Mouse (Mus musculus): ENCODE results near the gene Map3k5.

DNA sequence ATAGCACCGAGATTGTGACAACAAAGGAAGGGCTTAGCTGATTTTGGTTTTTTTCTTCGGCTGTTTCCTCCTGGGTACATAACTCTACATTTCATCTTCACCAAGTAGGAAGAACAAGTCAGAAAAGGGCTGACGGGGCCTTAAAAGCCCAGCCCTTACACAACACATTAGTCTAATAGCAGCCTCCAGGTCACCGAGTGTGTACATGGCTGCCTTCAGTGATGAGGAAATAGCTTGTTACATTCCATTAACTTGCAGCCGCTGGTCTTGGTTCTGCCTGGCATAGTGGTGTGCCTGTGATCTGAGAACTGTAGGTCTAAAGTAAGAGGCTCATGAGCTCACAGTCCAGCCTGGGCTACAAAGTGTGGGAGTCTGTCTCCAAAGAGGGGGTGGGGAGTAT, 230.5 kb downstream of the Map3k5 start:
- TF ChIP-seq POLR2A (IDR thresholded peaks at IDR 0.05; ENCODE audit: low read depth, low read length) (no peak), CTCF (conservative IDR thresholded peaks at IDR 0.05; ENCODE audit: insufficient read depth, insufficient read length, low read depth, low read length) (no peak)
